Mouse (Mus musculus) CH12.LX (cell line): ENCODE data around the gene Nr2c1. TPM values are rescaled to one million over a fixed set of nuclear protein-coding genes. Genes with fewer than 3 reads are reported as not detected.

Source experiments
- DNase-seq: peaks from one replicate; pipeline ENCODE4 v3.0.0-alpha.2; 2013; ENCODE audit errors: extremely low read depth
- H3K27ac ChIP-seq: 2 replicates; pipeline ENCODE4 v1.5.1; 2012; ENCODE audit warnings: low read depth, mild to moderate bottlenecking, control low read depth, moderate library complexity; ENCODE audit not compliant: insufficient read depth
- H3K27me3 ChIP-seq: replicated peaks from 2 replicates; pipeline ENCODE3; 2012; ENCODE audit warnings: inconsistent platforms
- H3K36me3 ChIP-seq, 2 experiments: replicated peaks in 1 of 2; 2 replicates each; pipeline versions ENCODE3 to v1.6.1; 2012; ENCODE audit warnings: inconsistent platforms in 1 of 2, low read length in 1 of 2, mild to moderate bottlenecking in 1 of 2, mixed read lengths in 1 of 2, moderate library complexity in 1 of 2; ENCODE audit not compliant: control insufficient read depth in 1 of 2, insufficient read depth in 1 of 2
- H3K4me1 ChIP-seq, 2 experiments: 2 replicates each; pipeline ENCODE4 v1.6.1; 2012; ENCODE audit warnings: inconsistent platforms in 1 of 2, moderate library complexity in 1 of 2; ENCODE audit not compliant: insufficient read depth in 2 of 2, control insufficient read depth in 1 of 2
- H3K4me2 ChIP-seq: 2 replicates; pipeline ENCODE4 v1.6.1; 2012; ENCODE audit warnings: low read depth, mild to moderate bottlenecking, control low read depth; ENCODE audit not compliant: poor library complexity, insufficient read depth, severe bottlenecking
- H3K4me3 ChIP-seq, 3 experiments: fragments of 150-350 bp in 1 of 3; sonication (generic) in 1 of 3; replicated peaks in 1 of 3; 2 replicates each; pipeline versions ENCODE3 to v1.5.1; 2011 to 2012; ENCODE audit warnings: low read depth in 2 of 3, low read length in 2 of 3, mild to moderate bottlenecking in 2 of 3, moderate library complexity in 2 of 3, control low read depth in 1 of 3, improper control_type of control experiment in 1 of 3, inconsistent platforms in 1 of 3, mixed read lengths in 1 of 3; ENCODE audit not compliant: poor library complexity in 1 of 3
- H3K79me2 ChIP-seq: replicated peaks from 2 replicates; pipeline ENCODE4 v1.6.1; 2012; ENCODE audit warnings: mild to moderate bottlenecking, moderate library complexity; ENCODE audit not compliant: control insufficient read depth, poor library complexity, insufficient read depth, severe bottlenecking; ENCODE audit errors: extremely low read depth
- H3K9ac ChIP-seq: 2 replicates; pipeline ENCODE4 v1.6.1; 2012; ENCODE audit warnings: low read depth, mild to moderate bottlenecking, control low read depth, moderate library complexity; ENCODE audit not compliant: insufficient read depth
- H3K9me3 ChIP-seq: replicated peaks from 2 replicates; pipeline ENCODE3; 2012; ENCODE audit warnings: low read length, inconsistent platforms, mixed read lengths
- CTCF ChIP-seq, 2 experiments: IDR thresholded peaks in 1 of 2; conservative IDR thresholded peaks in 1 of 2; 2 replicates each; pipeline ENCODE4 v1.5.1; 2011 to 2012; ENCODE audit warnings: low read depth in 2 of 2, low read length in 2 of 2, improper control_type of control experiment in 1 of 2, inconsistent platforms in 1 of 2, mild to moderate bottlenecking in 1 of 2, moderate library complexity in 1 of 2
- EP300 ChIP-seq: IDR thresholded peaks from 2 replicates; pipeline ENCODE4 v1.6.1; 2011; ENCODE audit warnings: low read length, improper control_type of control experiment
- ETS1 ChIP-seq: conservative IDR thresholded peaks from 2 replicates; pipeline ENCODE4 v1.6.1; 2012; ENCODE audit warnings: low read depth, mild to moderate bottlenecking, inconsistent platforms, low read length, improper control_type of control experiment, moderate library complexity
- GABPA ChIP-seq: IDR thresholded peaks from 2 replicates; pipeline ENCODE4 v1.6.1; 2012; ENCODE audit warnings: low read depth, low read length, improper control_type of control experiment, inconsistent platforms; ENCODE audit not compliant: insufficient replicate concordance
- KAT2A ChIP-seq: IDR thresholded peaks from 2 replicates; pipeline ENCODE4 v1.6.1; 2012; ENCODE audit warnings: low read length, improper control_type of control experiment, inconsistent platforms; ENCODE audit not compliant: insufficient replicate concordance
- MAX ChIP-seq: IDR thresholded peaks from 2 replicates; pipeline ENCODE4 v1.6.1; 2011; ENCODE audit warnings: low read length, improper control_type of control experiment
- MEF2A ChIP-seq: IDR thresholded peaks from 2 replicates; pipeline ENCODE4 v1.6.1; 2014; ENCODE audit warnings: low read depth, mild to moderate bottlenecking, inconsistent platforms, low read length, improper control_type of control experiment, borderline replicate concordance
- NRF1 ChIP-seq: IDR thresholded peaks from 2 replicates; pipeline ENCODE4 v1.6.1; 2014; ENCODE audit warnings: low read depth, mild to moderate bottlenecking, inconsistent platforms, low read length, improper control_type of control experiment, moderate library complexity
- POLR2A ChIP-seq: IDR thresholded peaks from 2 replicates; pipeline ENCODE4 v1.6.1; 2011; ENCODE audit warnings: low read depth, mild to moderate bottlenecking, improper control_type of control experiment, low read length
- POLR2AphosphoS2 ChIP-seq: IDR thresholded peaks from 2 replicates; pipeline ENCODE4 v1.6.1; 2011; ENCODE audit warnings: low read depth, low read length, improper control_type of control experiment
- RCOR1 ChIP-seq: conservative IDR thresholded peaks from 2 replicates; pipeline ENCODE4 v1.6.1; 2012; ENCODE audit warnings: low read depth, mild to moderate bottlenecking, inconsistent platforms, low read length, improper control_type of control experiment
- UBTF ChIP-seq: IDR thresholded peaks from 2 replicates; pipeline ENCODE4 v1.6.1; 2012; ENCODE audit warnings: low read depth, mild to moderate bottlenecking, inconsistent platforms, low read length, improper control_type of control experiment, moderate library complexity
- USF1 ChIP-seq: IDR thresholded peaks from 2 replicates; pipeline ENCODE4 v1.6.1; 2014; ENCODE audit warnings: low read depth, mild to moderate bottlenecking, inconsistent platforms, low read length, improper control_type of control experiment
- USF2 ChIP-seq: conservative IDR thresholded peaks from 2 replicates; pipeline ENCODE4 v1.6.1; 2011; ENCODE audit warnings: low read depth, low read length, improper control_type of control experiment
- ZNF384 ChIP-seq: IDR thresholded peaks from 2 replicates; pipeline ENCODE4 v1.6.1; 2012; ENCODE audit warnings: low read depth, low read length, improper control_type of control experiment, inconsistent platforms
- dilution Hi-C: fragments of 300-500 bp; cut with MboI; formaldehyde crosslinking; loops from 2 replicates; pipeline ENCODE4 v1.14.3; 2020; ENCODE audit warnings: low sequenced_read_pairs; ENCODE audit not compliant: extremely low pct_unique_long_range_greater_than_20kb, extremely low pct_ligation_motif_present
- in situ Hi-C: fragments of 300-500 bp; cut with MboI; formaldehyde crosslinking; loops from 3 replicates; pipeline ENCODE4 v1.14.3; 2019; ENCODE audit warnings: low sequenced_read_pairs, low pct_ligation_motif_present, low pct_unique_long_range_greater_than_20kb, mixed read lengths
- polyA plus RNA-seq: library from polyadenylated mRNA; unstranded; fragments of >175 nt; gene quantifications from 2 replicates; pipeline ENCODE4 v1.2.1, GENCODE M21; 2012; ENCODE audit warnings: low read depth; ENCODE audit not compliant: insufficient read length
- total RNA-seq, 2 experiments: library from RNA; depleted of rRNA; stranded (reverse); fragments of 300-350 nt in 1 of 2; fragments of >200 nt in 1 of 2; gene quantifications; 2 replicates each; pipeline ENCODE4 v1.2.3; 2012 to 2014

Nr2c1 gene
- total and polyA plus RNA-seq, 3 experiments = 3.6 to 6.5 (median 5.7) TPM

GRCm38 (mm10) chr10:94108791-94109190 lies 39.0 kb upstream of the Nr2c1 start:
- Histone ChIP-seq H3K4me3 (no peak overlapping the region), H3K9ac (no peak overlapping the region), H3K79me2 (no peaks in the 10 kb centered on the region), H3K4me2 (no peak overlapping the region), H3K4me1 (peaks cover 10 to 28% of the 10 kb centered on the region in 2 experiments), H3K27me3 (no peaks in the 10 kb centered on the region), H3K27ac (no peak overlapping the region), H3K9me3 (no peaks in the 10 kb centered on the region), H3K36me3 (peaks cover 32 to 54% of the 10 kb centered on the region in 2 experiments)
- in situ Hi-C loops (loop anchor here (5.0 to 10.0 kb wide), 2 partner anchors 71 to 274 kb away; partner anchors contain the start of genes Fgd6, Usp44 and Vezt), dilution Hi-C loops (no loop called here)
- no peak for DNase-seq
- TF ChIP-seq ETS1 (no peak), USF1 (no peak), MEF2A (no peak), UBTF (no peak), POLR2AphosphoS2 (no peak), GABPA (no peak), ZNF384 (no peak), RCOR1 (no peak), MAX (no peak), EP300 (no peak), USF2 (no peak)

DNA sequence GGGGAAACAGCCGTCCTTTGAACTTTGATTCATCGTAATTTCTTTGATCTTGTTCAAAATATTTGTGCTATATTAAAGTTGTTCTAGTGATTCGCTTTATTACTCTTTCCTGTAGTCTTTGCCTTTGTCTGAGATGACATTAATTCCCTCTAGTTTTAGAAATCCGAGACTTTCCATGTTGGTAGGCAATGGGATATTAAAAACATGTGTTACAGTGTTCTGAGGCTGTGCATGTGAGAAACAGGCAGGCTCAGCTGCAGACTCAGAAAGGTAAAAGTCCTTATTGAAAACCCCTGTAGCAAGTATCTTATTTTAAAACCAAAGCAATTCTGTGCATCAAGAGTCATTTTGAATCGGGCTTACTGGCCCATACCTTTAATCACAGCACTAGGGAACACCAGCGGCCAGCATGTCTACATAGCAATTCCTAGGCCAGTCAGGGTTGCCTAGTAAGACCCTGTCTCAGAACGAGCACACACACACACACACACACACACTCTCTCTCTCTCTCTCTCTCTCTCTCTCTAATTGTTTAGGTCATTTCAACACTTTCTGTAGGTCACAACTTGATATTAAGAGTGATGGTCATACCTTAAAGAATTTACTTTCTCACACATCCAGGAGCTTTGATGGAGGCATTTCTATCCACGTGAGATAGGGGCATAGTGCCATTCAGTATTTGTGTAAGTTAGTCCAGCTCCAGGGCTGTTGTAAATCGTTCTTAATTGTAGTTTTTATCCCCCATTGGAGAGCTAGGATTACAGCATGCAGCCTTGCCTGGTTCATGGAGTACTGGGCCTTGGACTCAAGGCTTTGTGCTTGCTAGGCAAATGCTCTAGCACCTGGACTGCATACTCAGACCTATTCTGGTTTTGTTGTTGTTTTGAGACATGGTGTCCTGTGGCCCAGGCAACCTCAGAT lies 36.7 kb upstream of the Nr2c1 start:
- in situ Hi-C loops = no loop called here
- peaks cover 8 to 33% of the 10 kb centered on the region in 2 experiments; a peak in 3 of 4 replicates for H3K4me1 ChIP-seq
- H3K27me3 ChIP-seq = no peaks in the 10 kb centered on the region
- no peak overlapping the region for H3K27ac ChIP-seq
- H3K4me3 ChIP-seq = no peak overlapping the region
- no peak overlapping the region for H3K9ac ChIP-seq
- DNase-seq = no peak
- H3K79me2 ChIP-seq = no peaks in the 10 kb centered on the region
- dilution Hi-C loops = no loop called here
- peaks cover 15 to 35% of the 10 kb centered on the region in 2 experiments for H3K36me3 ChIP-seq
- no peak for TF ChIP-seq UBTF
- TF ChIP-seq CTCF (conservative IDR thresholded peaks at IDR 0.05 in 1 of 2, IDR thresholded peaks at IDR 0.05 in 1 of 2; ENCODE audit: low read depth in 2 of 2, low read length in 2 of 2) = no peak
- no peak for TF ChIP-seq USF1
- TF ChIP-seq POLR2A = no peak
- TF ChIP-seq KAT2A = no peak
- TF ChIP-seq NRF1 = no peak
- TF ChIP-seq, all 38 proteins: peak for 0
- Histone ChIP-seq H3K4me2 (no peak overlapping the region), H3K9me3 (no peaks in the 10 kb centered on the region)
